Mouse (Mus musculus) ES-E14 (cell line): ENCODE results near the gene Fat4.

Experiments
- HCFC1 ChIP-seq: IDR thresholded peaks from 2 replicates; pipeline ENCODE4 v1.6.1; 2012; ENCODE audit warnings: low read length, inconsistent platforms, borderline replicate concordance; ENCODE audit not compliant: insufficient read depth
- ZC3H11A ChIP-seq: IDR thresholded peaks from 2 replicates; pipeline ENCODE4 v1.6.1; 2012; ENCODE audit warnings: low read depth, mild to moderate bottlenecking, inconsistent platforms, low read length, borderline replicate concordance
- ZNF384 ChIP-seq: IDR thresholded peaks from 2 replicates; pipeline ENCODE4 v1.6.1; 2012; ENCODE audit warnings: low read depth, low read length, inconsistent platforms

- TF ChIP-seq HCFC1 (no peak), ZC3H11A (no peak), ZNF384 (no peak)
Observed at GRCm38 (mm10) chr3:38892791-38893224, 6.1 kb downstream of the Fat4 start.
